Mouse (Mus musculus) hindbrain, postnatal 0 days (tissue): ENCODE measurements around the gene R3hdml. TPM values are rescaled to one million over a fixed set of nuclear protein-coding genes. Genes with fewer than 3 reads are reported as not detected.

ENCODE experiments used
- ATAC-seq: fragments of 200-750 bp; cut with Nextera tagmentation; 2 replicates; pipeline ENCODE4 v1.8.0; 2017; ENCODE audit warnings: mild to moderate bottlenecking, moderate TSS enrichment, moderate library complexity
- DNase-seq: peaks from one replicate; pipeline ENCODE4 v3.0.0-alpha.2; 2015; ENCODE audit warnings: low spot score
- H3K27ac ChIP-seq: fragments of 300-500 bp; sonication (generic); 2 replicates; pipeline ENCODE4 v1.5.1; 2014; ENCODE audit warnings: mild to moderate bottlenecking
- H3K27me3 ChIP-seq: fragments of 300-500 bp; sonication (generic); 2 replicates; pipeline ENCODE4 v1.6.1; 2014; ENCODE audit warnings: low read length, mixed read lengths; ENCODE audit not compliant: insufficient read depth
- H3K36me3 ChIP-seq: fragments of 300-500 bp; sonication (generic); 2 replicates; pipeline ENCODE4 v1.6.1; 2014; ENCODE audit warnings: low read length, mixed read lengths; ENCODE audit not compliant: insufficient read depth
- H3K4me1 ChIP-seq: fragments of 300-500 bp; sonication (generic); 2 replicates; pipeline ENCODE4 v1.6.1; 2014; ENCODE audit warnings: antibody characterized with exemption, low read length, mixed read lengths; ENCODE audit not compliant: insufficient read depth
- H3K4me2 ChIP-seq: fragments of 300-500 bp; sonication (generic); 2 replicates; pipeline ENCODE4 v1.6.1; 2014; ENCODE audit warnings: low read depth, mild to moderate bottlenecking, low read length, moderate library complexity, mixed read lengths
- H3K4me3 ChIP-seq: fragments of 300-500 bp; sonication (generic); 2 replicates; pipeline ENCODE4 v1.5.1; 2014; ENCODE audit warnings: low read length
- H3K9ac ChIP-seq: fragments of 300-500 bp; sonication (generic); replicated peaks from 2 replicates; pipeline ENCODE4 v1.6.1; 2014; ENCODE audit warnings: mild to moderate bottlenecking, low read length, moderate library complexity, mixed read lengths
- H3K9me3 ChIP-seq: fragments of 300-500 bp; sonication (generic); 2 replicates; pipeline ENCODE4 v1.6.1; 2016; ENCODE audit warnings: low read length, mixed read lengths
- CTCF ChIP-seq: IDR thresholded peaks from 2 replicates; pipeline ENCODE4 v1.5.1; 2016; ENCODE audit warnings: antibody characterized with exemption, control low read depth, low read depth
- WGBS: fragments of 180-500 bp; shearing (Covaris S2); extraction: QIAGEN DNeasy Blood & Tissue Kit; methylation state at CpG from one replicate; pipeline ENCODE4 v1.1.7; 2014; 5-methylcytosine and 5-hydroxymethylcytosine counted together
- polyA plus RNA-seq: library from polyadenylated mRNA; unstranded; fragments of >200 nt; fragmentation: Nextera tagmentation; extraction: Ambion mirVana; gene quantifications from 2 replicates; pipeline ENCODE4 v1.2.1, GENCODE M21; 2015
- total RNA-seq: library from RNA; depleted of rRNA; stranded (reverse); fragments of >200 nt; gene quantifications from 2 replicates; pipeline ENCODE4 v1.2.3, GENCODE M21; 2014

The R3hdml gene
- total and polyA plus RNA-seq, 2 experiments from 2014 or later: 0.73 to 1.0 TPM

DNA sequence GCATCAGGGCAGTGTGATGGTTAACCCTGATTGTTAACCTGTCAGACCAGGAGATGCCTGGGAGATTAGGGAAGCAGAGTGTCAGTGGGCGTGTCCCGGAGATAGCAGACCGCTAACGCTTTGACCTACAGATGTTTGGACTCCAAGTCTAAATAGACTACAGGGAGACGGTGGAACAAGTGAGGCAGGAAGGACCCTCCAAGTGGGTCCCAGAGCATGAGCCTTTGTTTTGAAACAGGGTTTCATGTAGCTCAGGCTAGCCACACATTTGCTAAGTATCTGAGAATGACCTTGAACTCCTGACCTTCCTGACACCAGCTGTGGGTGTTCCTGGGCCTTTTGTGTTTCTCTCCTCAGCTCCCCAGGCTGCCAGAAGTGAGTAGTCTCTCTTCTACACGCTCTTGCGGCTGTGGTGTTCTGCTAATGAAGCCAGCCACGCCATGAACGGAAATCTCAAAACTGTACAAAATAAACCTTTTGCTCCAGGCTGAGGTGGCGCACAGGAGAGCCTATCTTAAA, 28.8 kb upstream of the R3hdml start:
- Histone ChIP-seq H3K9ac (no peak overlapping the region), H3K4me1 (0 out of 2 replicates have a peak, but pooled peaks cover 8% of the 10 kb centered on the region), H3K4me2 (no peak overlapping the region), H3K27ac (no peak overlapping the region), H3K9me3 (no peaks in the 10 kb centered on the region), H3K27me3 (no peaks in the 10 kb centered on the region), H3K36me3 (peaks cover 17% of the 10 kb centered on the region; the same call in 1 of the 2 replicates), H3K4me3 (no peak overlapping the region)
- TF ChIP-seq CTCF: no peak
- no peak for DNase-seq
- ATAC-seq: no peak
- WGBS: 67% methylated on average over 10 of the region's 10 CpGs

- Histone ChIP-seq H3K9me3 (no peaks in the 10 kb centered on the region), H3K4me1 (0 out of 2 replicates have a peak, but pooled peaks cover under 1% of the 10 kb centered on the region), H3K4me2 (no peak overlapping the region), H3K9ac (no peak overlapping the region), H3K36me3 (peaks cover 22% of the 10 kb centered on the region; the same call in 1 of the 2 replicates), H3K27me3 (no peaks in the 10 kb centered on the region), H3K27ac (no peak overlapping the region), H3K4me3 (no peak overlapping the region)
- DNase-seq (no peak), ATAC-seq (no peak)
- WGBS: 59% methylated on average over 4 of the region's 4 CpGs
- no peak for TF ChIP-seq CTCF
These were observed 28.1 kb upstream of the R3hdml start for GRCm38 (mm10) chr2:163463998-163464397.

DNA sequence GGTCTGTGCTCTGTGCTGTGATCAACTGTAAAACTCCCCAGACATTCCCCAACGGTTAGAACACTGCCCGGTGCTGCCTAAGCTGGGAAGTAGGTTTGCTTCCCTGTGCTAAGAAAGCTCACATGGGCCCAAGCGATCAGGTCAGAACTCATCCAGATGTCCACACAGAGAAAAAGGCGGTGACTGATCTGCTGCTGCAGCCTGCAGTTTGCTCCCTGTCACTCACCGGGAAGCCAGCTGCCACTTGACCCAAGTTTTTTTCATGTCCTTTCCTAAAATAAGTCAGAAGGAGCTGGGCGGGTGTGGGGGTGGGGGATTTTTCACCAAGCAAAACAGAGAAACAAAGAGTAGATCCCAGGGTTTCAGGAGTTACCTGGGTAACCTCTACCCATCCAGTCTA, 27.6 kb upstream of the R3hdml start:
- DNase-seq (no peak), ATAC-seq (no peak)
- Histone ChIP-seq H3K4me3 (no peak overlapping the region), H3K4me1 (no peaks in the 10 kb centered on the region), H3K27me3 (no peaks in the 10 kb centered on the region), H3K9ac (no peak overlapping the region), H3K4me2 (no peak overlapping the region), H3K36me3 (peaks cover 27% of the 10 kb centered on the region; the same call in 1 of the 2 replicates), H3K27ac (no peak overlapping the region), H3K9me3 (no peaks in the 10 kb centered on the region)
- TF ChIP-seq CTCF: no peak
- 76% methylated on average over 6 of the region's 6 CpGs for WGBS

DNA sequence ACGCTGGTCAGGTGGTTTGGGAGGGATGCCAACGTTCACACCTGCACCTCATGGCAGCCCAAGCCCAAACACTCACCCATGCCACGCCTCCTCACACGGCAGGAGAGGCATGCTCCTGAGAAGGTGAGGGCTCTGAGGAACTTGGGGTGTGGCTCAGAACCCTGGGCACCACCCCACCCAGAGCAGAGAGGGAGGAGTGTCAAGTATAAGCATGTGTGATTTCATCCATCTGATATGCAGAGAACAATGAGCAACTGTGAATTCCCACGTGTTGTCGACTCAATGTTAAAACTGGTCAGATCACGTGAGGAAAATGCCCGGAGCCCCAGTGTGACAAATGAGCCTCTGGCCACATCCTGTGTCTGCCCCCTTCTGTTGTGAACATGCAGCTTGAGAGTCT, 25.3 kb upstream of the R3hdml start:
- Histone ChIP-seq H3K9ac (no peak overlapping the region), H3K4me1 (peaks cover 8% of the 10 kb centered on the region; the same call in 1 of the 2 replicates), H3K36me3 (peaks cover 30% of the 10 kb centered on the region; the same call in 1 of the 2 replicates), H3K9me3 (no peaks in the 10 kb centered on the region), H3K27me3 (no peaks in the 10 kb centered on the region), H3K27ac (no peak overlapping the region), H3K4me2 (no peak overlapping the region), H3K4me3 (no peak overlapping the region)
- no peak for TF ChIP-seq CTCF
- no peak for DNase-seq
- no peak for ATAC-seq
- WGBS: 80% methylated on average over 8 of the region's 8 CpGs

- DNase-seq (no peak), ATAC-seq (no peak)
- H3K27ac ChIP-seq: no peak overlapping the region
- peaks cover 10% of the 10 kb centered on the region; the same call in 1 of the 2 replicates for H3K4me1 ChIP-seq
- no peaks in the 10 kb centered on the region for H3K27me3 ChIP-seq
- no peaks in the 10 kb centered on the region for H3K9me3 ChIP-seq
- no peak overlapping the region for H3K9ac ChIP-seq
- H3K4me2 ChIP-seq: no peak overlapping the region
- no peak for TF ChIP-seq CTCF
- 95% methylated on average over 6 of the region's 6 CpGs for WGBS
- H3K36me3 ChIP-seq: peaks cover 30% of the 10 kb centered on the region; the same call in 1 of the 2 replicates
- H3K4me3 ChIP-seq: no peak overlapping the region
These were observed 24.5 kb upstream of the R3hdml start for GRCm38 (mm10) chr2:163467585-163467984.

DNA sequence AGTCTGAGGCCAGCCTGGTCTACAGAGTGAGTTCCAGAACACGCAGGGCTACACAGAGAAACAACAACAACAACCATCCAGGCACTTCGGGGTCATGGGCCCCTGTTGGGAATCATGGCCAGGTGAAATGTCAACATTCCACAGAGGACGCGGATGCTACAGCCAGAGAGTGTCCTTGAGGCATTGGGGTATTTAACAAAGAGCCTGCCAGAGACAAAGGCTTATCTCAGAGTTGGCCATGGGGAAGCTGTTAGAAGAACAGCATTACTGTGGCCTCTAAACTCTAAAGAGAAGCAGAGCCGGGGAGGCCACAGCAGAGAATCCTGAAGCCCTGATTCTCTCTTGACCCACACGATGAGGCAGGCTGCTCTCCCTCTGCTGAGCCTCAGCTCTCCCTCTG, 23.3 kb upstream of the R3hdml start:
- DNase-seq (no peak), ATAC-seq (no peak)
- no peak for TF ChIP-seq CTCF
- no peak overlapping the region for H3K4me3 ChIP-seq
- WGBS: 95% methylated on average over 6 of the region's 6 CpGs
- no peaks in the 10 kb centered on the region for H3K9me3 ChIP-seq
- H3K9ac ChIP-seq: no peak overlapping the region
- H3K27ac ChIP-seq: no peak overlapping the region
- peaks cover 30% of the 10 kb centered on the region; the same call in 1 of the 2 replicates for H3K36me3 ChIP-seq
- H3K27me3 ChIP-seq: no peaks in the 10 kb centered on the region
- H3K4me1 ChIP-seq: peaks cover 10% of the 10 kb centered on the region; the same call in 1 of the 2 replicates
- no peak overlapping the region for H3K4me2 ChIP-seq

- H3K4me1 ChIP-seq: peaks cover 10% of the 10 kb centered on the region; the same call in 1 of the 2 replicates
- no peak overlapping the region for H3K27ac ChIP-seq
- DNase-seq: no peak
- no peaks in the 10 kb centered on the region for H3K27me3 ChIP-seq
- H3K9me3 ChIP-seq: no peaks in the 10 kb centered on the region
- ATAC-seq: no peak
- H3K4me2 ChIP-seq: no peak overlapping the region
- no peak overlapping the region for H3K9ac ChIP-seq
- TF ChIP-seq CTCF: no peak
- no peak overlapping the region for H3K4me3 ChIP-seq
- H3K36me3 ChIP-seq: peaks cover 30% of the 10 kb centered on the region; the same call in 1 of the 2 replicates
- 95% methylated on average over 15 of the region's 15 CpGs for WGBS
These were observed 22.4 kb upstream of the R3hdml start for GRCm38 (mm10) chr2:163469711-163470110.
